Comparison of ENCODE assay signal across 8 mouse cellular contexts in the genomic region with DNA sequence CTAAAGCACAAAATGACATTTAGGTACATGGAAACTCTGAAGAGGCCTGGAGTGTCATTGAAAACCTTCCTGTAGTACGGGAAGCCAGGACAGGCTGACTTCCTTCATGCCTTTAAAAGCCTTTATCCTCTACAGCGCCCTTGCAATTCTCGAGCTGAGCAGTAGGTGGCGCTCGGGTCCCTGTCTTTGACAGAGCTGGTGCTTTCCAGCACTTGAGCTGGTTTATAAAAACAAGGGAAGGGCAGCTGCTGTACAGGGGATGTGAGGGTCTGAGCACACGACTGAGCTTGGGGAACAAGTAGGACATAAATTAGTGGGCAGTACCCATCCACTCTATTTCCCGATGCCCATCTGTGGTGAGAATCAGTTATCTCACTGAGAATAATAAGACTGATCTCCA.
DNase-seq lines count a peak whose midpoint lies in the region; ATAC-seq lines count a peak whose summit lies in the region.

No protein-coding gene starts in this region.

- 0 out of 2 replicates have a peak overlapping the region, but pooled peaks have one; percentile 33 for H3K27ac ChIP-seq in forebrain, embryonic 10.5 days
- peak overlapping the region; percentile 44 to 72; a peak in 3 of 4 replicates for H3K27ac ChIP-seq in heart, embryonic 14.5 days (replicated peaks in 1 of 2; ENCODE audit: control insufficient read depth in 1 of 2, insufficient read depth in 1 of 2, low read depth in 2 of 2, low read length in 2 of 2)

- no peak overlapping the region for H3K4me3 ChIP-seq in forebrain, embryonic 10.5 days
- H3K4me3 ChIP-seq in heart, embryonic 14.5 days (ENCODE audit: control insufficient read depth in 1 of 2, insufficient read depth in 1 of 2, low read depth in 1 of 2, low read length in 2 of 2), result peak overlapping the region; percentile 14 to 17; a peak in 2 of 4 replicates

- 6% methylated on average over 7 of the region's 7 CpGs for WGBS in forebrain, embryonic 10.5 days
- 2% methylated on average over 7 of the region's 7 CpGs for WGBS in heart, embryonic 14.5 days

- H3K4me2 ChIP-seq in heart, embryonic 14.5 days (ENCODE audit: low read length), result peak overlapping the region; percentile 73

- H3K9me3 ChIP-seq in forebrain, embryonic 10.5 days, result no peaks in the 10 kb centered on the region
- no peaks in the 10 kb centered on the region for H3K9me3 ChIP-seq in heart, embryonic 14.5 days (ENCODE audit: control insufficient read depth, low read length)

- DNase-seq in CD8-positive naive resting alpha-beta T cell, adult 2 months (ENCODE audit: low read depth in 2 of 2, low spot score in 2 of 2), result peak; percentile 89 to 94
- DNase-seq in brain, adult 2 months (ENCODE audit: low read depth, low spot score), result peak; percentile 94
- peak; percentile 94 for DNase-seq in forebrain, embryonic 10.5 days (ENCODE audit: extremely low spot score, low spot score)
- DNase-seq in kidney, postnatal 36 days, result peak; percentile 95 to 99
- DNase-seq in lung, adult 18-20 months, result peak; percentile 95 to 96
- peak; percentile 76 to 77 for DNase-seq in thymus, adult 18-20 months

- H3K36me3 ChIP-seq in forebrain, embryonic 10.5 days (replicated peaks), result no peaks in the 10 kb centered on the region
- no peaks in the 10 kb centered on the region for H3K36me3 ChIP-seq in heart, embryonic 14.5 days (ENCODE audit: control insufficient read depth, insufficient read depth, low read length)

- no peak for ATAC-seq in heart, embryonic 14.5 days (ENCODE audit: insufficient number of reproducible peaks, insufficient read depth, low FRiP score, low read depth)
- peak; percentile 53 for ATAC-seq in neutrophil, adult 5-6 weeks (ENCODE audit: extremely low read depth, insufficient number of reproducible peaks, low FRiP score, poor library complexity, severe bottlenecking)

- H3K27me3 ChIP-seq in forebrain, embryonic 10.5 days (ENCODE audit: poor library complexity, severe bottlenecking), result peaks cover 30% of the 10 kb centered on the region
- no peaks in the 10 kb centered on the region for H3K27me3 ChIP-seq in heart, embryonic 14.5 days (ENCODE audit: control insufficient read depth, insufficient read depth, low read length)

- H3K9ac ChIP-seq in heart, embryonic 14.5 days (ENCODE audit: low read length), result peak overlapping the region; percentile 57

- peaks cover 62% of the 10 kb centered on the region for H3K4me1 ChIP-seq in forebrain, embryonic 10.5 days
- H3K4me1 ChIP-seq in heart, embryonic 14.5 days (ENCODE audit: control insufficient read depth in 2 of 2, insufficient read depth in 2 of 2, low read length in 2 of 2), result peaks cover 18 to 46% of the 10 kb centered on the region in 2 experiments
